Mouse (Mus musculus) lung, embryonic 14.5 days (tissue): ENCODE measurements around the gene Aoc1. TPM values are rescaled to one million over a fixed set of nuclear protein-coding genes. Genes with fewer than 3 reads are reported as not detected.

Source experiments
- ATAC-seq: fragments of 200-750 bp; cut with Nextera tagmentation; 2 replicates; pipeline ENCODE4 v1.8.0; 2017; ENCODE audit warnings: mild to moderate bottlenecking, moderate TSS enrichment, moderate library complexity; ENCODE audit not compliant: insufficient read depth
- DNase-seq: peaks from one replicate; pipeline ENCODE4 v3.0.0-alpha.2; 2015
- H3K27ac ChIP-seq: fragments of 300-500 bp; sonication (generic); 2 replicates; pipeline ENCODE4 v1.5.1; 2014; ENCODE audit warnings: low read depth, mild to moderate bottlenecking, moderate library complexity
- H3K27me3 ChIP-seq: fragments of 300-500 bp; sonication (generic); 2 replicates; pipeline ENCODE4 v1.6.1; 2014; ENCODE audit warnings: low read length, control low read depth; ENCODE audit not compliant: insufficient read depth
- H3K36me3 ChIP-seq: fragments of 300-500 bp; sonication (generic); 2 replicates; pipeline ENCODE4 v1.6.1; 2014; ENCODE audit warnings: control low read depth; ENCODE audit not compliant: insufficient read depth
- H3K4me1 ChIP-seq: fragments of 300-500 bp; sonication (generic); 2 replicates; pipeline ENCODE4 v1.6.1; 2014; ENCODE audit warnings: antibody characterized with exemption, control low read depth; ENCODE audit not compliant: insufficient read depth
- H3K4me2 ChIP-seq: fragments of 300-500 bp; sonication (generic); 2 replicates; pipeline ENCODE4 v1.6.1; 2014; ENCODE audit warnings: mild to moderate bottlenecking
- H3K4me3 ChIP-seq: fragments of 300-500 bp; sonication (generic); 2 replicates; pipeline ENCODE4 v1.5.1; 2014; ENCODE audit warnings: low read depth, low read length
- H3K9ac ChIP-seq: fragments of 300-500 bp; sonication (generic); 2 replicates; pipeline ENCODE4 v1.6.1; 2014
- H3K9me3 ChIP-seq: fragments of 300-500 bp; sonication (generic); 2 replicates; pipeline ENCODE4 v1.6.1; 2016; ENCODE audit warnings: low read depth, low read length, control low read depth
- CTCF ChIP-seq: IDR thresholded peaks from 2 replicates; pipeline ENCODE4 v1.5.1; 2016; ENCODE audit warnings: antibody characterized with exemption, low read depth
- WGBS: fragments of 180-500 bp; shearing (Covaris S2); extraction: QIAGEN DNeasy Blood & Tissue Kit; methylation state at CpG from one replicate; pipeline ENCODE4 v1.1.7; 2014; 5-methylcytosine and 5-hydroxymethylcytosine counted together
- polyA plus RNA-seq: library from polyadenylated mRNA; unstranded; fragments of >200 nt; fragmentation: Nextera tagmentation; extraction: Ambion mirVana; gene quantifications from 2 replicates; pipeline ENCODE4 v1.2.1, GENCODE M21; 2014

Gene Aoc1
- not detected in 2 replicates for polyA plus RNA-seq

DNA sequence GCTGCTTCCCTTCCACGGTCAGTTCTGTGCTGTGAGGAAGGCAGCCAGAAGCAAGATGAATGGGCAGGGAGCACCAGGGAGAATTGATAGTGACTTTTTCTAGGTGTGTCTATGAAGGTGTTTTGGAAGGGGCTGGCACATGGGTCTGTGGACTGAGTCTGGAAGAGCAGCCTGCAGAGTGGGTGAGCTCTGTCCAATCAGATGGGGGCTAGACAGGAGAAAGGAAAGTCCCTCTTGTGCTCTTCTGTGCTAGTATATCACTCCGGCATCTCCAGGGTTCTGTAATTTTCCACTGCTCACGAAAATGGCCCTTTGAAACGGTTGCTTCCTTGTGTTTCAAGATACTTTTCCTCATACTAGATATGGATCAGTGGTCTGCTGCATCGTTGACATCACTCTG is at the start of gene Aoc1:
Aoc1 (plus strand) TSS at position 301 of the 400 bp plus-strand sequence.
- no peak within 1 kb of the TSS for H3K4me3 ChIP-seq
- no peaks in the 10 kb centered on the region for H3K27me3 ChIP-seq
- no peaks in the 10 kb centered on the region for H3K36me3 ChIP-seq
- no peaks in the 10 kb centered on the region for H3K9me3 ChIP-seq
- no peak within 1 kb of the TSS for H3K27ac ChIP-seq
- no peak within 1 kb of the TSS for H3K4me2 ChIP-seq
- DNase-seq (no peak), ATAC-seq (no peak)
- H3K9ac ChIP-seq, result no peak within 1 kb of the TSS
- no peaks in the 10 kb centered on the region for H3K4me1 ChIP-seq
- 71% methylated on average over 5 of the region's 5 CpGs for WGBS
- no peak for TF ChIP-seq CTCF

- TF ChIP-seq CTCF, result no peak
- H3K27ac ChIP-seq, result no peak overlapping the region
- WGBS, result 51% methylated on average over 7 of the region's 7 CpGs
- peaks cover 7% of the 10 kb centered on the region; the same call in 1 of the 2 replicates for H3K4me1 ChIP-seq
- no peak overlapping the region for H3K4me2 ChIP-seq
- H3K27me3 ChIP-seq, result no peaks in the 10 kb centered on the region
- ATAC-seq (no peak), DNase-seq (no peak)
- H3K4me3 ChIP-seq, result no peak overlapping the region
- no peaks in the 10 kb centered on the region for H3K36me3 ChIP-seq
- no peaks in the 10 kb centered on the region for H3K9me3 ChIP-seq
- H3K9ac ChIP-seq, result no peak overlapping the region
Measured at GRCm38 (mm10) chr6:48825016-48825415, 47.7 kb upstream of the Aoc1 start.

DNA sequence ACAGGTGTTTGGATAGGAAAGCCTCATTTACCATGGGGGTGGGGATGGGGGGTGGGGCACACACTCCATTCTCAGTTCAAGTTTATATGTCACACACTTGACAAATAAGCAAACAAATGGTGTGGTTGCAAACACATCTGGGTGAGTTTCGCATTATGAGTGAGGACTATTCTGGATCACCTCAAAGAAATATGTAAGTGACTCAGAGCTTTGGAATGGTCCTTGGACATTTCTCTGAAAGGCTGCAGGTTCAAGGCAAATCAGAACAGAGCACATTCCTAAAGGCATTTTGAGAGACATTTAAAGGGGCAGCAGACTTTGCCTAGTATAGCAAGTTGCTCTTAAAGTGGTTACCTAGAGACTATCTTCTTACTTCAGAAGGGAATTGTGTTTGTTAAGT is 43.7 kb upstream of the Aoc1 start:
- H3K4me1 ChIP-seq, result 0 out of 2 replicates have a peak, but pooled peaks cover 3% of the 10 kb centered on the region
- H3K36me3 ChIP-seq, result peaks cover 18% of the 10 kb centered on the region
- 46% methylated on average over 1 of the region's 1 CpGs for WGBS
- H3K9me3 ChIP-seq, result no peaks in the 10 kb centered on the region
- no peak overlapping the region for H3K4me2 ChIP-seq
- no peak overlapping the region for H3K9ac ChIP-seq
- no peak for TF ChIP-seq CTCF
- ATAC-seq (peak; percentile 44; the same call in 1 of the 2 replicates), DNase-seq (peak; percentile 50)
- no peaks in the 10 kb centered on the region for H3K27me3 ChIP-seq
- no peak overlapping the region for H3K27ac ChIP-seq
- H3K4me3 ChIP-seq, result no peak overlapping the region

DNA sequence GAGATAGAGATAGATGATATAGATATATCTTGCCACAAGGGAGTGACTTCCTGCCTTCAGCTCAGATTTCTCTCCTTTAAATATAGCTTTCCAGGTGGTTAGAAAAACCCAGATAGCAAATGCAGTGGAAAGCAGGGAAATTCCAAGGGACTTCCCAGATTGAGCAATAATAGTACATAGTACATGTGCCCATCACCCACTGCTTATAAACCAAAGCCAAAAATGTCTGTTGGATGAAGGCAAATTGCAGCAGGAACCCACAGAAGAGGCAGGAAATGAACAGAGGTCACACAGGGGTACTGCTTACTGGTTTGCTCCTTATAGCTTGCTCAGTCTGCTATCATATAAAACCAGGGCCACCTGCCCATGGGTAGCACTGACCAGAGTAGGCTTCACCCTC is 43.0 kb upstream of the Aoc1 start:
- Histone ChIP-seq H3K4me2 (no peak overlapping the region), H3K4me3 (no peak overlapping the region), H3K27ac (no peak overlapping the region), H3K36me3 (peaks cover 25% of the 10 kb centered on the region), H3K4me1 (0 out of 2 replicates have a peak, but pooled peaks cover 3% of the 10 kb centered on the region), H3K9me3 (no peaks in the 10 kb centered on the region), H3K9ac (no peak overlapping the region), H3K27me3 (no peaks in the 10 kb centered on the region)
- no peak for TF ChIP-seq CTCF
- no peak for DNase-seq
- no peak for ATAC-seq

GRCm38 (mm10) chr6:48830241-48830640 is 42.5 kb upstream of the Aoc1 start:
- Histone ChIP-seq H3K4me2 (no peak overlapping the region), H3K9ac (no peak overlapping the region), H3K4me1 (0 out of 2 replicates have a peak, but pooled peaks cover 3% of the 10 kb centered on the region), H3K27ac (no peak overlapping the region), H3K27me3 (no peaks in the 10 kb centered on the region), H3K36me3 (peaks cover 31% of the 10 kb centered on the region), H3K4me3 (no peak overlapping the region), H3K9me3 (no peaks in the 10 kb centered on the region)
- no peak for TF ChIP-seq CTCF
- no peak for DNase-seq
- 26% methylated on average over 1 of the region's 1 CpGs for WGBS
- ATAC-seq, result no peak

DNA sequence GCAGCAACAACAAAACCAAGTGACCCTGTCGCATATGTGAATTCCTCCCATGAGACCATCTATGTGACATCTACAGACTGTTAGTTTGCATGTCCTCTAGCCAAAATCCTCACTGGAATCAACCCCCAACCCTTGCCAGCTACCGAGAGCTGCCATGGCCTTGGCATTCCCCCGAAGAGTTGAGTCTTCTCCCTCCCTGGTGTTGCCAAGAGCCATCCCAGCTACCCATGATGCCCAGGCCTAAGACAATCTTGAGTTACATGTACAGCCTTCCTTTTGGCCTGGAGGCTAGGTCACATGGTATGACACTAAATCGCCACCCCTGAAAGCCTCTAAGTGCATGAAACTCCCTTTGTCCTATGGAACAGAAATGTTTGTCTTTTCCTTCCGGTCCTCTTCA is 41.6 kb upstream of the Aoc1 start:
- H3K27ac ChIP-seq, result no peak overlapping the region

GRCm38 (mm10) chr6:48832426-48832825 is 40.3 kb upstream of the Aoc1 start:
- Histone ChIP-seq H3K4me2 (no peak overlapping the region), H3K36me3 (peaks cover 52% of the 10 kb centered on the region), H3K27me3 (no peaks in the 10 kb centered on the region), H3K27ac (no peak overlapping the region), H3K4me3 (no peak overlapping the region), H3K4me1 (0 out of 2 replicates have a peak, but pooled peaks cover 3% of the 10 kb centered on the region), H3K9me3 (no peaks in the 10 kb centered on the region), H3K9ac (no peak overlapping the region)
- no peak for ATAC-seq
- DNase-seq, result no peak
- 89% methylated on average over 1 of the region's 1 CpGs for WGBS
- no peak for TF ChIP-seq CTCF

More for the DNA sequence above, 41.6 kb upstream of the Aoc1 start:
- Histone ChIP-seq H3K36me3 (peaks cover 40% of the 10 kb centered on the region), H3K4me3 (no peak overlapping the region), H3K4me2 (no peak overlapping the region), H3K4me1 (0 out of 2 replicates have a peak, but pooled peaks cover 3% of the 10 kb centered on the region), H3K9me3 (no peaks in the 10 kb centered on the region), H3K9ac (no peak overlapping the region), H3K27me3 (no peaks in the 10 kb centered on the region)
- no peak for DNase-seq
- 85% methylated on average over 5 of the region's 5 CpGs for WGBS
- no peak for ATAC-seq
- TF ChIP-seq CTCF, result no peak
